Comparison of ENCODE assay signal across 12 mouse cellular contexts in genomic region chr14:32301622-32302021, GRCm38 (mm10). TPM values are rescaled to one million over a fixed set of nuclear protein-coding genes. Genes with fewer than 3 reads are reported as not detected.
DNase-seq lines count a peak whose midpoint lies in the region; ATAC-seq and TF ChIP-seq lines count a peak whose summit lies in the region.
"Had no signal": no experiment of that assay in that cellular context is flagged by ENCODE, and none has a peak within 500 bp of the region (broad histone marks: within the 10 kb centered on the region; RNA-seq: fewer than 3 reads in every experiment).

No protein-coding gene starts in this region.

- ATAC-seq in hindbrain, postnatal 0 days, result peak; percentile 91
- ATAC-seq in hindbrain, embryonic 14.5 days (ENCODE audit: low FRiP score), result no peak
- ATAC-seq in liver, embryonic 11.5 days (replicated peaks; ENCODE audit: low FRiP score), result no peak
- no peak for ATAC-seq in CD4-positive, CD25-positive, alpha-beta regulatory T cell, adult 4 months
- ATAC-seq: midbrain, embryonic 15.5 days had no signal

- H3K4me1 ChIP-seq in hindbrain, postnatal 0 days (ENCODE audit: insufficient read depth, low read length), result no peaks in the 10 kb centered on the region
- no peaks in the 10 kb centered on the region for H3K4me1 ChIP-seq in hindbrain, embryonic 14.5 days (replicated peaks; ENCODE audit: control insufficient read depth, insufficient read depth, low read length)
- no peaks in the 10 kb centered on the region for H3K4me1 ChIP-seq in liver, embryonic 11.5 days (replicated peaks; ENCODE audit: control insufficient read depth, insufficient read depth, low read length)
- H3K4me1 ChIP-seq: embryonic facial prominence, embryonic 12.5 days; liver, embryonic 13.5 days; midbrain, embryonic 15.5 days had no signal

- no peak for TF ChIP-seq CTCF in hindbrain, postnatal 0 days (IDR thresholded peaks at IDR 0.05; ENCODE audit: low read depth)

- no peaks in the 10 kb centered on the region for H3K9me3 ChIP-seq in hindbrain, postnatal 0 days (ENCODE audit: low read length)
- H3K9me3 ChIP-seq in hindbrain, embryonic 14.5 days (ENCODE audit: control insufficient read depth, low read length), result no peaks in the 10 kb centered on the region
- no peaks in the 10 kb centered on the region for H3K9me3 ChIP-seq in liver, embryonic 11.5 days (ENCODE audit: control insufficient read depth, low read length)
- H3K9me3 ChIP-seq: embryonic facial prominence, embryonic 12.5 days; liver, embryonic 13.5 days; midbrain, embryonic 15.5 days had no signal

- intact Hi-C loops in left cerebral cortex, postnatal 10 days (cut with DNase I), result no loop called here

- 44% methylated on average over 12 of the region's 12 CpGs for WGBS in hindbrain, postnatal 0 days
- WGBS in hindbrain, embryonic 14.5 days, result 35% methylated on average over 12 of the region's 12 CpGs
- 86% methylated on average over 12 of the region's 12 CpGs for WGBS in liver, embryonic 11.5 days

- H3K4me2 ChIP-seq in hindbrain, postnatal 0 days (ENCODE audit: low read depth, low read length), result no peak overlapping the region
- H3K4me2 ChIP-seq in hindbrain, embryonic 14.5 days (replicated peaks), result no peak overlapping the region
- no peak overlapping the region for H3K4me2 ChIP-seq in liver, embryonic 11.5 days
- H3K4me2 ChIP-seq: embryonic facial prominence, embryonic 12.5 days; liver, embryonic 13.5 days; midbrain, embryonic 15.5 days had no signal

- no peaks in the 10 kb centered on the region for H3K36me3 ChIP-seq in hindbrain, postnatal 0 days (ENCODE audit: insufficient read depth, low read length)
- peaks cover 15% of the 10 kb centered on the region for H3K36me3 ChIP-seq in hindbrain, embryonic 14.5 days (replicated peaks; ENCODE audit: control insufficient read depth, insufficient read depth)
- H3K36me3 ChIP-seq in liver, embryonic 11.5 days (ENCODE audit: control insufficient read depth, insufficient read depth, low read length), result no peaks in the 10 kb centered on the region
- H3K36me3 ChIP-seq: midbrain, embryonic 15.5 days had no signal

- peak overlapping the region; percentile 36; the same call in 1 of the 2 replicates for H3K27ac ChIP-seq in hindbrain, postnatal 0 days
- H3K27ac ChIP-seq in hindbrain, embryonic 14.5 days, result no peak overlapping the region
- no peak overlapping the region for H3K27ac ChIP-seq in liver, embryonic 11.5 days (ENCODE audit: low read depth, low read length)
- H3K27ac ChIP-seq: embryonic facial prominence, embryonic 12.5 days; kidney, postnatal 0 days; liver, embryonic 13.5 days; midbrain, embryonic 15.5 days had no signal

- no peak overlapping the region for H3K4me3 ChIP-seq in hindbrain, postnatal 0 days (ENCODE audit: low read length)
- H3K4me3 ChIP-seq in hindbrain, embryonic 14.5 days (replicated peaks; ENCODE audit: low read length), result no peak overlapping the region
- no peak overlapping the region for H3K4me3 ChIP-seq in liver, embryonic 11.5 days (ENCODE audit: low read depth, low read length)
- H3K4me3 ChIP-seq: embryonic facial prominence, embryonic 12.5 days; liver, embryonic 13.5 days; midbrain, embryonic 15.5 days had no signal

- DNase-seq in hindbrain, postnatal 0 days (ENCODE audit: low spot score), result peak; percentile 49
- DNase-seq in hindbrain, embryonic 14.5 days (ENCODE audit: low spot score), result no peak
- DNase-seq in cerebellum, adult 9-11 months, result peak; percentile 57
- DNase-seq in frontal cortex, adult 2 months (ENCODE audit: extremely low spot score in 1 of 2, low spot score in 1 of 2), result peak; percentile 59 to 66
- DNase-seq in left cerebral cortex, postnatal 10 days (ENCODE audit: extremely low spot score in 1 of 2, low spot score in 2 of 2), result peak; percentile 34 to 41
- DNase-seq in liver, embryonic 11.5 days (ENCODE audit: low spot score), result no peak
- DNase-seq in kidney, postnatal 4 days, result no peak
- DNase-seq: liver, embryonic 13.5 days had no signal

- no peaks in the 10 kb centered on the region for H3K27me3 ChIP-seq in hindbrain, postnatal 0 days (ENCODE audit: insufficient read depth, low read length)
- H3K27me3 ChIP-seq in hindbrain, embryonic 14.5 days (ENCODE audit: control insufficient read depth, insufficient read depth, low read length), result no peaks in the 10 kb centered on the region
- H3K27me3 ChIP-seq in liver, embryonic 11.5 days (replicated peaks; ENCODE audit: control insufficient read depth, insufficient read depth, low read length), result no peaks in the 10 kb centered on the region
- H3K27me3 ChIP-seq: embryonic facial prominence, embryonic 12.5 days; liver, embryonic 13.5 days; midbrain, embryonic 15.5 days had no signal

- no peak overlapping the region for H3K9ac ChIP-seq in hindbrain, postnatal 0 days (replicated peaks; ENCODE audit: low read length)
- H3K9ac ChIP-seq in hindbrain, embryonic 14.5 days, result no peak overlapping the region
- H3K9ac ChIP-seq in liver, embryonic 11.5 days (ENCODE audit: low read depth, low read length), result no peak overlapping the region
- H3K9ac ChIP-seq: embryonic facial prominence, embryonic 12.5 days; liver, embryonic 13.5 days; midbrain, embryonic 15.5 days had no signal

RNA-seq across cellular contexts. Expression of gene Ogdhl, which starts 20.2 kb away (rescaled TPM):
- 33.5 and 34.0 TPM in 2 replicates for total RNA-seq in hindbrain, postnatal 0 days (2014; rRNA removed)
- polyA plus RNA-seq in hindbrain, postnatal 0 days (2015; fragmentation: Nextera tagmentation; extraction: Ambion mirVana), result 21.2 and 22.5 TPM in 2 replicates
- 17.1 and 19.7 TPM in 2 replicates for polyA plus RNA-seq in hindbrain, embryonic 14.5 days (2014; fragmentation: Nextera tagmentation; extraction: Ambion mirVana)
- 66.1 and 68.5 TPM in 2 replicates for polyA plus RNA-seq in frontal cortex, adult 2 months (2012; rRNA removed)
- 10 to 100 TPM; 55.3 to 63.5 TPM for total RNA-seq in left cerebral cortex, postnatal 10 days (2021)
- polyA plus RNA-seq in liver, embryonic 11.5 days (2014; fragmentation: Nextera tagmentation; extraction: Ambion mirVana), result 6.1 and 7.2 TPM in 2 replicates
- not detected for polyA plus RNA-seq in CD4-positive, CD25-positive, alpha-beta regulatory T cell, adult 4 months (2017; shearing (Covaris generic))

Comparison
In these comparisons a context has a peak if more than half of its experiments do, and no peak if none do; other contexts are left out.
1. DNase-seq: peak in hindbrain, postnatal 0 days (single experiment), cerebellum, adult 9-11 months (single experiment), frontal cortex, adult 2 months (2 of 2) and left cerebral cortex, postnatal 10 days (2 of 2); none in hindbrain, embryonic 14.5 days (single experiment), liver, embryonic 11.5 days (single experiment) and kidney, postnatal 4 days (0 of 2).